Mouse (Mus musculus) CH12.LX (cell line): Measurements from ENCODE around the gene Zmym6.

ENCODE experiments used
- CTCF ChIP-seq, 2 experiments: IDR thresholded peaks in 1 of 2; conservative IDR thresholded peaks in 1 of 2; 2 replicates each; pipeline ENCODE4 v1.5.1; 2011 to 2012; ENCODE audit warnings: low read depth in 2 of 2, low read length in 2 of 2, improper control_type of control experiment in 1 of 2, inconsistent platforms in 1 of 2, mild to moderate bottlenecking in 1 of 2, moderate library complexity in 1 of 2
- E2F4 ChIP-seq: IDR thresholded peaks from 2 replicates; pipeline ENCODE4 v1.6.1; 2011; ENCODE audit warnings: low read depth, low read length, improper control_type of control experiment; ENCODE audit not compliant: insufficient replicate concordance
- EP300 ChIP-seq: IDR thresholded peaks from 2 replicates; pipeline ENCODE4 v1.6.1; 2011; ENCODE audit warnings: low read length, improper control_type of control experiment
- JUND ChIP-seq: conservative IDR thresholded peaks from 2 replicates; pipeline ENCODE4 v1.6.1; 2011; ENCODE audit warnings: low read depth, low read length, improper control_type of control experiment
- NRF1 ChIP-seq: IDR thresholded peaks from 2 replicates; pipeline ENCODE4 v1.6.1; 2014; ENCODE audit warnings: low read depth, mild to moderate bottlenecking, inconsistent platforms, low read length, improper control_type of control experiment, moderate library complexity
- POLR2A ChIP-seq: IDR thresholded peaks from 2 replicates; pipeline ENCODE4 v1.6.1; 2011; ENCODE audit warnings: low read depth, mild to moderate bottlenecking, improper control_type of control experiment, low read length
- RCOR1 ChIP-seq: conservative IDR thresholded peaks from 2 replicates; pipeline ENCODE4 v1.6.1; 2012; ENCODE audit warnings: low read depth, mild to moderate bottlenecking, inconsistent platforms, low read length, improper control_type of control experiment
- UBTF ChIP-seq: IDR thresholded peaks from 2 replicates; pipeline ENCODE4 v1.6.1; 2012; ENCODE audit warnings: low read depth, mild to moderate bottlenecking, inconsistent platforms, low read length, improper control_type of control experiment, moderate library complexity
- ZNF384 ChIP-seq: IDR thresholded peaks from 2 replicates; pipeline ENCODE4 v1.6.1; 2012; ENCODE audit warnings: low read depth, low read length, improper control_type of control experiment, inconsistent platforms

- TF ChIP-seq CTCF (conservative IDR thresholded peaks at IDR 0.05 in 1 of 2, IDR thresholded peaks at IDR 0.05 in 1 of 2; ENCODE audit: low read depth in 2 of 2, low read length in 2 of 2) (no peak), RCOR1 (no peak), POLR2A (no peak), EP300 (no peak), E2F4 (no peak), NRF1 (no peak), UBTF (no peak), ZNF384 (no peak), JUND (no peak)
Measured at GRCm38 (mm10) chr4:127157746-127158145, 80.6 kb downstream of the Zmym6 start.
